Mouse (Mus musculus): ENCODE measurements around the gene Cntn5.

Cntn5 gene

GRCm38 (mm10) chr9:10447220-10447837, 457.2 kb downstream of the Cntn5 start:
- no peak for ATAC-seq (ENCODE audit: low TSS enrichment)

GRCm38 (mm10) chr9:10412075-10412474, 492.5 kb downstream of the Cntn5 start:
- ATAC-seq (ENCODE audit: low TSS enrichment) = no peak

DNA sequence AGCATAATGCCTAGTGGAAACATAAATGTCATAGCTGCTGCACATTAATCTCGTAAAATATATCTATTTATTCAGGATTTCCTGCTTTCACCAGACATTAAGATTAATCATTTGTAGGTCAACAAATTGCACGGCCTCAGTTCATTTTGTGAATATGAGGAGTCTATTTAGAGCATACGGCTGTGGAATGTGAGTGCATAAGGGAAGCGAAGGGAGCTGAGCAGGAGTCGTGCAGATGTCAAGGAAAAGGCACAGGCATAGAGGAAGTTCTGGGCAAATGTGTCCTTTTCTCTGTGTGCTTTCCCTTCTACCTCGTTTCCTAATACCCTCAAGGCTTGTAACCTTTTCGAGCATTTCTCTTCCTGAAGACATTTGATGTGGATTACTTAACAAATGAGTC, 504.5 kb downstream of the Cntn5 start:
- no peak for ATAC-seq (ENCODE audit: low TSS enrichment)

- ATAC-seq (ENCODE audit: low TSS enrichment) = peak; percentile 79
Measured at GRCm38 (mm10) chr9:10389863-10390262, 514.7 kb downstream of the Cntn5 start.

DNA sequence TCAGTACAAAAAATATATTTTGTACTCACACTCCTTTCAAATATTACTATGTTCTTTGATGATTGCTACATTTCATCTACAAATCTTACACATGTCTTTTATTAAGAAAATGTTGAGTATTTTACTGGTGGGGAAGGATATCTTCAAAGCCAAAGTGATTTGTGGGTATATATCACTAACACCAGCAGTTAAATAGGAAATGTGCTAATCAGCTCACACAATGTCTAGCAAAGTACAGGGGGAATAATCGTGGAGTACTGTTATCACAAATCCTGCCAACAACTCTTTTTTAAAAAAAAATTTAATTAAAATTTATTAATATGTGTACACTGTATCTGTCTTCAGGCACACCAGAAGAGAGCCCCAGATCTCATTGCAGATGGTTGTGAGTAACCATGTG, 520.1 kb downstream of the Cntn5 start:
- no peak for ATAC-seq (ENCODE audit: low TSS enrichment)

DNA sequence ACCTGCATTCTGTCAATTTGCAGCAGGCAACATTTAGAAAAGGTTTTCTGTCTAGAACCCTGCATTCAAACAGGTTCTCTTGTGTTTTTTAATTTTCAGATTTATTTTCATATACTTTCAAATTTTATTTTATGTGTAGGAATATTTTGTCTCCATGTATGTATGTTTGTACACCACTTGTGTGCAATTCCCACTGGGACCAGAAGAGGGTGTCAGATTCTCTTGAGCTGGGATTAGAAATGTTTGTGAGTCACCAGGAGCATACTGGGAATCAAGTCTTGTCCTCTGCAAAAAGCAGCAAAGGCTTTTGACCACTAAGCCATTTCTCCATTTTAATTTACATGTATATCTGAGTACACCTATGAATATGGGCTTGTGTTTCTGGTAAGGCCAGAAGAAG, 521.4 kb downstream of the Cntn5 start:
- no peak for ATAC-seq (ENCODE audit: low TSS enrichment)

GRCm38 (mm10) chr9:10381701-10382100, 522.9 kb downstream of the Cntn5 start:
- ATAC-seq (ENCODE audit: low TSS enrichment) = no peak

GRCm38 (mm10) chr9:10376261-10376660, 528.3 kb downstream of the Cntn5 start:
- no peak for ATAC-seq (ENCODE audit: low TSS enrichment)

GRCm38 (mm10) chr9:10368971-10369370, 535.6 kb downstream of the Cntn5 start:
- no peak for ATAC-seq (ENCODE audit: low TSS enrichment)

- no peak for ATAC-seq (ENCODE audit: low TSS enrichment)
Measured at GRCm38 (mm10) chr9:10368410-10368809, 536.2 kb downstream of the Cntn5 start.

- no peak for ATAC-seq (ENCODE audit: low TSS enrichment)
Measured at GRCm38 (mm10) chr9:10366246-10366955, 538.2 kb downstream of the Cntn5 start.

GRCm38 (mm10) chr9:10350909-10351655, 553.5 kb downstream of the Cntn5 start:
- ATAC-seq (ENCODE audit: low TSS enrichment) = peak; percentile 99

GRCm38 (mm10) chr9:10348741-10349140, 555.8 kb downstream of the Cntn5 start:
- ATAC-seq (ENCODE audit: low TSS enrichment) = no peak

DNA sequence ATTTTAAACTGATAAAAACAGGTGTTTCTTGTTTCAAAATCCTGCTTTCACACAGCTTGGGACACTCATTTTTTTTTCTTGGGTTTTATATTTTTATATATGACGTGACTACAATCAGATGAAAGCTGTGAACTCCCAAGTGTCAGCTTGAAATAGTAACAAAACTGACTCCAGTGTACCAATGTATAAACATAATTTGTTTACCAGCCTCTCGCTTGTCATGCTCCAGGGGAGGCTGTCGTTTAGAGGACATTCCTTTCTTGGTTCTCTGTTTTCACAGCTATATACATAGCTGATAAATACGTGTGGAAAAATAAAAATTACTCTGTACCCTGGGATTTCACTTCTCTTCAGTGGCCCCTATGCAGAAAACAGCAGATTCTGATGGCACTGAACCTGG, 556.4 kb downstream of the Cntn5 start:
- no peak for ATAC-seq (ENCODE audit: low TSS enrichment)

DNA sequence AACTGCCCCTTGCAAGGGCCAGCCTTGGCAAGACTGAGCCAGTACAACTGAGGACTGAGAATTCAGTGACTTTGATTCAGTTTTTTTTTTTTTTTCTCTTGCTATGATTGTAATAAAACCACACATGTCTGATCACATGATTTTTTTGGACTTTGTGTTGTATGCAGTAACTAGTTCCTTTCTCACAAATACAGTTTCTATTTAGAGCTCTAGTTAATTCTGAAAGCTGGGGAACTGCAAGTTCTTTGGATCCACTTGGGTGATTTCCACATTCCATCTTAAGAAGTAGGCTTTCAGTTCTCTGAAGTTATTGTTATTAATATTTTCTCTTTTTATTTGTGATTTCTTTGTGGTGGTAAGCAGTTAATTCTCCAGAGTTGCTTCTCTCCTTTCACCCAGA, 563.8 kb downstream of the Cntn5 start:
- ATAC-seq (ENCODE audit: low TSS enrichment) = no peak

DNA sequence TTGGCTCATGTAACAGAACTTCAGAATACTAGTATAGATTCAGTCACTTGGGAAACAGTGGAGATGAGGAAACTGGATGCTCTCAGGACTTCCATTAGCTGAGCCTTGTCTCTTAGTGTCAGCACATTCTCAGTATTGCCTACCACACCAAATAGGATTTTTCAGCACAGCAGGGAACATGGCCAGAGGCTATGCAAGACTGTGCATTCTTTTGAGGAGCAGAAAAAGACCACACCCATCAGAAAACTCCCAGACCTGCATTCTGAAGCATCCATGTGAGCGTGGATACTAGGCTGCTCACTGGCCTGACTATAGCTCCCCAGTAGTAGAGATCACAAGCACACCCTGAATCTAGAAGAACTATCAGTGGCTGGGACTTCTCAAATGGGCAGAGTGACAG, 564.9 kb downstream of the Cntn5 start:
- no peak for ATAC-seq (ENCODE audit: low TSS enrichment)

DNA sequence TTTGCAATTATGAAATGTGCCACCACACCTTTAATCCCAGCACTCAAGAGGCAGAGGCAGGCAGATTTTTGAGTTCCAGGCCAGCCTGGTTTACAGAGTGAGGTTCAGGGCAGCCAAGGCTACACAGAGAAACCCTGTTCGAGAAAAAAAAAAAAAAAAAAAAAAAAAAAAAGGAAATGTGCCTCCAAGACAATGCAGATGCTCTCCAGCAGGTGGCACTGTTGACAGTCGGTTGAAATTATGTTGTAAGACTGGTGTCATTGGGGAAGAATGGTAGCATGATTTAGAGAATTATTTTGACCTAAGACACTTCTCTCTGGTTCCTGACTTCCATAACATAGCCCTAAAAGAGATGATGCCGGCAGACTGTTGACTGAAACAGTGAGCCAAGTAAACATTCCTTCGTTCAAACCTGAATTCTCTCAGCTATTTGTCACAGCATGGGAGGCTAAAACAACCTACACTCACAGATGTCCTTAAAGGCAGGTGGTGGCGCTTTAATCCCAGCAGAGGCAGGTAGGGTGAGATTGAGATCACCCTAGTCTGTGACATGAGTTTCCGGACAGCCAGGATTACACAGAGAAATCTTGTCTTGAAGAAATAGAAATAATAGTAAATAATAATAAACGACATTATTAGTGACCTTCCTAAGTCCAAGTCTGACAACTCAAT, 579.7 kb downstream of the Cntn5 start:
- peak; percentile 76 for ATAC-seq (ENCODE audit: low TSS enrichment)

DNA sequence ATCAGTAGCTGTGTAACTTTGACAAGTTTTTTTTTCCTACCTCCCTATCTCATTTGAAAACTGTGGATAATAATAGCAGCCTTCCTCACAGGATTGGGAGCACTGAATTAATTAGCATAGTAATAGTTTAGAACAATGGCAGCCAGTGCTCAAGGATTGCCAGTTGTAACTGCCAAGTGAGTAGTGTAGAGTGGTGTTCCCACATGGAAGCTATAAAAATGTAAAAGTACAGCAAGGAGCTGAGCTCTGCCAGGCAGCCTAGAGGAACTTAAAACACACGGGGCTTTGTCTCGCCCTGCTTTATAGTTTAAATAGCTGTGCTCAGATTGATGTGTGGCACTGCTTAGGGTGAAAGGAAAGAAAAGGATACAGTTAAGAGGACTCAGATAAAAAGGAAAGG, 635.2 kb downstream of the Cntn5 start:
- ATAC-seq (ENCODE audit: low TSS enrichment) = peak; percentile 99

GRCm38 (mm10) chr9:10268836-10269235, 635.7 kb downstream of the Cntn5 start:
- ATAC-seq (ENCODE audit: low TSS enrichment) = 0 out of 2 replicates have a peak, but pooled peaks have one; percentile 15

DNA sequence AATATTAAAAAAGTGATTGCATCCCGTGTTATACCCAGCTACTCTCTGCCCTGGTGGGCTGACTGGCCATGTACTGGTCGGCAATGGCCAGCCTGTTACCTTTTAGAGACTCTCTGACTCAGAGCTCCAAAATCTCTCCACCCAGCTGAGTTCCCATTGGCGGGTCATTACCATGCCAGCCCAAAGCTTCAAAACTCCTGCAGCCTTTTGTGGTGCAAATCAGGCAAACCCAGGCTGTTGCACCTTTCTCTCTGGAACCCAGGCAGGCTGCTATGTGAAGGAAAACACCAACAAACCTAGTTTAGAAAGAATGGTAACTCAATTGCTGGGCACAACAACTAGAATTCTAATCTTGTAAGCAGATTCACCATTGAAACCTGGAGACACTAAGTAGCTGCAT, 639.0 kb downstream of the Cntn5 start:
- no peak for ATAC-seq (ENCODE audit: low TSS enrichment)

DNA sequence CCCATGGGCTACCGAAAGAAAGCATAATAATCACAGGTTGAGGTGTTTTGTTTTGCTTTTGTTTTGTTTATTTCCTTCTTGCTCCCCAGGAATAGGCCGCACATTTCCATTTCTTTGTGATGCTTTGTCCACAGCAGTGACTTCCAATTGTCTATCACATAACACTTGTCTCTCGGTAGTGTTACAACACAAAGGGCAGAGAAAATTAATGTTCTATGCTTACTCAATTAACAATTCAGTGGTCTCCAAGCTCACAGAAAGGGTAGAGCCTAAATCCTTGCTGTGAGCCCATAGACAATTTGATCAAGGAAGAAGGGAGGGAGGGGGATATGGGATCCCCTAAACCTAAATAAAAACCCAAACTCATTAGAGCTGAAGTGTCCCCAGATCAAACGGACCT, 671.2 kb downstream of the Cntn5 start:
- no peak for ATAC-seq (ENCODE audit: low TSS enrichment)

DNA sequence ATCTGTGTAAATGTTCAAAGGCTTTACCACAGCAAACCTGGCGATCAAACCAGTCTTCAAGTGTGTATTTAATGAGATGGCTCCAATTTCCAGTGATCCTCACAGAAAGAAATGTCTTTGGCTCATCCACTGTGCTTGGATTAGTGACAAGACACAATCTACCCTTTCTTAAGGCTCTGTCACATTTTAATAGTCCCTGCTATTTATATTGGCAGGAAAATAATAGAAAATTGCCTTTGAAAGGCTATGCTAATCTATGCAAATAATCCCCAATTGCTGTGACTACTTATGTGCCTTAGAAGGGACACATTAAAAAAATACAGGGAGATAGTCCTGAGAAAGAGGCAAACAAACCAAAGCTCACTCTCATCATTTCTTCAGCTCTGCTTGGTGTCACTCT, 672.5 kb downstream of the Cntn5 start:
- no peak for ATAC-seq (ENCODE audit: low TSS enrichment)
